Mouse (Mus musculus): ENCODE measurements around the gene Alox5ap. TPM values are rescaled to one million over a fixed set of nuclear protein-coding genes. Genes with fewer than 3 reads are reported as not detected.
A peak's percentile ranks its signal among the peaks of the same experiment; 100 is the strongest.

Alox5ap gene
- polyA plus RNA-seq, 1 experiment from 2014 or later, result 6.7 TPM

- Histone ChIP-seq H3K4me1 (replicated peaks) (peaks cover 50% of the 10 kb centered on the region), H3K27me3 (no peaks in the 10 kb centered on the region), H3K4me2 (peak overlapping the region; percentile 54), H3K9ac (peak overlapping the region; percentile 38; the same call in 1 of the 2 replicates), H3K4me3 (no peak overlapping the region), H3K36me3 (no peaks in the 10 kb centered on the region), H3K9me3 (replicated peaks) (no peaks in the 10 kb centered on the region), H3K27ac (peak overlapping the region; percentile 91)
- 27% methylated on average over 9 of the region's 9 CpGs for WGBS
- no peak for ATAC-seq (replicated peaks; ENCODE audit: insufficient number of reproducible peaks, insufficient read depth, low FRiP score, low read depth)
Observed at GRCm38 (mm10) chr5:149319874-149320323, 55.3 kb downstream of the Alox5ap start.

- Histone ChIP-seq H3K4me2 (peak overlapping the region; percentile 54), H3K4me1 (replicated peaks) (peaks cover 50% of the 10 kb centered on the region), H3K9ac (peak overlapping the region; percentile 38), H3K27me3 (no peaks in the 10 kb centered on the region), H3K36me3 (no peaks in the 10 kb centered on the region), H3K9me3 (replicated peaks) (no peaks in the 10 kb centered on the region), H3K4me3 (0 out of 2 replicates have a peak overlapping the region, but pooled peaks have one; percentile 2), H3K27ac (peak overlapping the region; percentile 91)
- ATAC-seq (replicated peaks; ENCODE audit: insufficient number of reproducible peaks, insufficient read depth, low FRiP score, low read depth), result peak; percentile 90
- WGBS, result 1% methylated on average over 15 of the region's 15 CpGs
Observed at GRCm38 (mm10) chr5:149320534-149321482, 56.2 kb downstream of the Alox5ap start.

GRCm38 (mm10) chr5:149321909-149322841, 57.6 kb downstream of the Alox5ap start:
- H3K4me1 ChIP-seq (replicated peaks), result peaks cover 46% of the 10 kb centered on the region
- peak overlapping the region; percentile 55 for H3K27ac ChIP-seq
- no peaks in the 10 kb centered on the region for H3K36me3 ChIP-seq
- no peaks in the 10 kb centered on the region for H3K9me3 ChIP-seq (replicated peaks)
- H3K27me3 ChIP-seq, result no peaks in the 10 kb centered on the region
- no peak overlapping the region for H3K9ac ChIP-seq
- no peak for ATAC-seq (replicated peaks; ENCODE audit: insufficient number of reproducible peaks, insufficient read depth, low FRiP score, low read depth)
- 46% methylated on average over 15 of the region's 15 CpGs for WGBS
- no peak overlapping the region for H3K4me3 ChIP-seq
- no peak overlapping the region for H3K4me2 ChIP-seq

DNA sequence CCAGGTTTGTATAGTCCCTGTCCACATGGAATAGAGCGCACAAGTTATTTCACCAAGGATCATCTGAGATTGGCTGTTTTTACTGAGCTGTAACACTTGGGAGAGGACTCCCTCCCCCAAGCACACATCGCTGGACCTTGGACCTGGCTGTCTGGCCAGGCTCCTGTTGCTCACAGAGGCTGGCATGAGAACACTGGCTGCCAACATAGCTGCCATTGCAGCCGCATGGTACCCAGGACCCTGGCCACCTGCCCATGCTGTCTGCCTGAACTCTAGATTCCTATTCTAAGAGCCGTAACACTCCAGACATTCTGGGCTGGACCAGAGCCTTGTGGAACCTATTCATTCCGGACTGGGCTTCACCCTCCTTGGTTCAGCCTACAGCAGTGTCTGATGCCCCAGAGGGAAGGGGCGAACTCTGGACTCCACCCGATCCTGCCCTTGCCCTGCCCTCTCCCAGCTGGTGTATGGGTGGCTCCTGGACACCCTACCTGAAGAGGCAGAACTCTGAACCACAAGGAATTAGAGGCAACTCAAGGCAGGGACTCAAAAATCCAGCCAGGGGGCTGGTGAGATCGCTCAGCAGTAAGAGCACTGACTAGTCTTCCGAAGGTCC, 58.5 kb downstream of the Alox5ap start:
- ATAC-seq (replicated peaks; ENCODE audit: insufficient number of reproducible peaks, insufficient read depth, low FRiP score, low read depth), result no peak
- H3K4me1 ChIP-seq (replicated peaks), result peaks cover 41% of the 10 kb centered on the region
- no peaks in the 10 kb centered on the region for H3K36me3 ChIP-seq
- no peak overlapping the region for H3K9ac ChIP-seq
- H3K27ac ChIP-seq, result no peak overlapping the region
- no peaks in the 10 kb centered on the region for H3K9me3 ChIP-seq (replicated peaks)
- no peak overlapping the region for H3K4me3 ChIP-seq
- H3K4me2 ChIP-seq, result no peak overlapping the region
- 77% methylated on average over 9 of the region's 9 CpGs for WGBS
- H3K27me3 ChIP-seq, result no peaks in the 10 kb centered on the region

DNA sequence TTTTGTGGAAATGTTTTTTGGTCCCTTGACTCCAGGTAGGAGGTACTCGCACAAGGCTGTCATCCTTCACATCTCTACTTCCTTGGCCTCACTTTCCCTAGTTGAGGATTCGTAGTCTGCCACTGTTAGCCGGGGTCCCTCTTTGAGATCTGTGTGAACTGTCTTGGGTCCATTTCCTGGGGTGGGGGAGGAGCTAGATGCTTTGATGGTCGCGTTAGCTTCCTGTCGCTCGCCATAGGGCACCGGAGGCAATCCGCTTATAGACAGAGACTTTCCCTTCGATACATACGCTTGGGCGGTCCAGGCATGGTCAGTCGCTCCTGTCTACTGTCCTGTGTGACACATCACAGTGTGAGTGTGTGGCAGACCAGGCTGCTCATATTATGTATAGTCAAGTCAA, 60.2 kb downstream of the Alox5ap start:
- Histone ChIP-seq H3K36me3 (no peaks in the 10 kb centered on the region), H3K4me1 (replicated peaks) (peaks cover 36% of the 10 kb centered on the region), H3K27me3 (no peaks in the 10 kb centered on the region), H3K27ac (no peak overlapping the region), H3K4me3 (no peak overlapping the region), H3K4me2 (no peak overlapping the region), H3K9me3 (replicated peaks) (no peaks in the 10 kb centered on the region), H3K9ac (no peak overlapping the region)
- 75% methylated on average over 13 of the region's 13 CpGs for WGBS
- ATAC-seq (replicated peaks; ENCODE audit: insufficient number of reproducible peaks, insufficient read depth, low FRiP score, low read depth), result no peak

- no peak overlapping the region for H3K27ac ChIP-seq
- no peak overlapping the region for H3K4me2 ChIP-seq
Observed at GRCm38 (mm10) chr5:149329098-149329887, 64.7 kb downstream of the Alox5ap start.

GRCm38 (mm10) chr5:149330601-149331000, 66.0 kb downstream of the Alox5ap start:
- no peak overlapping the region for H3K4me3 ChIP-seq
- H3K9ac ChIP-seq, result no peak overlapping the region
- no peaks in the 10 kb centered on the region for H3K27me3 ChIP-seq
- H3K4me1 ChIP-seq (replicated peaks), result peaks cover 10% of the 10 kb centered on the region
- ATAC-seq (replicated peaks; ENCODE audit: insufficient number of reproducible peaks, insufficient read depth, low FRiP score, low read depth), result no peak
- 46% methylated on average over 1 of the region's 1 CpGs for WGBS
- H3K4me2 ChIP-seq, result no peak overlapping the region
- no peaks in the 10 kb centered on the region for H3K9me3 ChIP-seq (replicated peaks)
- H3K27ac ChIP-seq, result no peak overlapping the region
- H3K36me3 ChIP-seq, result no peaks in the 10 kb centered on the region

More at GRCm38 (mm10) chr5:149329098-149329887, 64.7 kb downstream of the Alox5ap start:
- H3K4me1 ChIP-seq (replicated peaks), result peaks cover 11% of the 10 kb centered on the region
- no peaks in the 10 kb centered on the region for H3K36me3 ChIP-seq
- no peak overlapping the region for H3K4me3 ChIP-seq
- no peak for ATAC-seq (replicated peaks; ENCODE audit: insufficient number of reproducible peaks, insufficient read depth, low FRiP score, low read depth)
- no peaks in the 10 kb centered on the region for H3K9me3 ChIP-seq (replicated peaks)
- H3K27me3 ChIP-seq, result no peaks in the 10 kb centered on the region
- WGBS, result 59% methylated on average over 12 of the region's 12 CpGs
- H3K9ac ChIP-seq, result no peak overlapping the region

DNA sequence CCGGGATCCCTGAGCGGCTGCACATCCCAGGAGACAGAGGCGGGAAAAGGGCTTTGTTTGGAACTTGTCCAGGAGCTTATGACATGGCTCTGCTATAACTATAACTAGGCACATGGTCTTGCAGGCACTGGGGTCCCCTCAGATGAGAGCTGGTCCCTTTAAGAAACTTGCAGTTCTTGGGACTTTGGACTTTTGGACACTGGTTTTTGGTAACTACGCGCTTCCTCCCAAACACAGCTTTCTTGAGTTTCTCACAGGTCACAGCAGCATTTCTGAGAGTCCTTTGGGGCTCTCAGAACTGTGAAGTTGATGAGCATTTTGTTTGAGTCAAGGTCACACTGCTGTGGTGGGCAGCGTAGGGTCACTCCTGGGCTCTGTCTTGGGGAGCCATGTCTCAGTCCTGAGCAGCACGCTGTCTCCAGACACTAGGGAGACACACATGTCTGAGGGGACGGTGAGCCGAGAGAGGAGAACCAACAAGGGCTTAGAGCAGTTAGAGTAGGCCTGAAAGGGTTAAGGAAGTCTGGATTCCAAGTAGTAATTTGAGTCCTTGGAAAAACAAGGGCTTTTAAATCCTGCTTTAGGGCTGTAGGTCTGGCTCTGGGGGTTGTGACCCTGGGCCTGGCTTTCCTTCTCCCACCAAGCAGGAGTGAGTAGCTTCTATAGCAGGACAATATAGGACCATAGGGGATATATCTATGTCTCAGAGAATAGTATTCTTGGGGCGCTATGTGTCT, 67.0 kb downstream of the Alox5ap start:
- Histone ChIP-seq H3K4me3 (no peak overlapping the region), H3K9ac (no peak overlapping the region), H3K4me1 (replicated peaks) (peaks cover 10% of the 10 kb centered on the region)

GRCm38 (mm10) chr5:149332787-149333186, 68.2 kb downstream of the Alox5ap start:
- no peak for ATAC-seq (replicated peaks; ENCODE audit: insufficient number of reproducible peaks, insufficient read depth, low FRiP score, low read depth)
- H3K9me3 ChIP-seq (replicated peaks), result no peaks in the 10 kb centered on the region
- no peak overlapping the region for H3K9ac ChIP-seq
- 83% methylated on average over 4 of the region's 4 CpGs for WGBS
- no peak overlapping the region for H3K4me3 ChIP-seq
- H3K27ac ChIP-seq, result no peak overlapping the region
- no peaks in the 10 kb centered on the region for H3K36me3 ChIP-seq
- H3K4me1 ChIP-seq (replicated peaks), result peaks cover 10% of the 10 kb centered on the region
- no peaks in the 10 kb centered on the region; the same call in 1 of the 2 replicates for H3K27me3 ChIP-seq
- no peak overlapping the region for H3K4me2 ChIP-seq

More for the DNA sequence above, 67.0 kb downstream of the Alox5ap start:
- no peak overlapping the region for H3K27ac ChIP-seq
- no peak for ATAC-seq (replicated peaks; ENCODE audit: insufficient number of reproducible peaks, insufficient read depth, low FRiP score, low read depth)
- 52% methylated on average over 10 of the region's 10 CpGs for WGBS
- H3K36me3 ChIP-seq, result no peaks in the 10 kb centered on the region
- H3K9me3 ChIP-seq (replicated peaks), result no peaks in the 10 kb centered on the region
- no peak overlapping the region for H3K4me2 ChIP-seq
- no peaks in the 10 kb centered on the region; the same call in 1 of the 2 replicates for H3K27me3 ChIP-seq

All from heart, embryonic 15.5 days (tissue).